ENCODE assay signal across 18 mouse cellular contexts in the genomic region with DNA sequence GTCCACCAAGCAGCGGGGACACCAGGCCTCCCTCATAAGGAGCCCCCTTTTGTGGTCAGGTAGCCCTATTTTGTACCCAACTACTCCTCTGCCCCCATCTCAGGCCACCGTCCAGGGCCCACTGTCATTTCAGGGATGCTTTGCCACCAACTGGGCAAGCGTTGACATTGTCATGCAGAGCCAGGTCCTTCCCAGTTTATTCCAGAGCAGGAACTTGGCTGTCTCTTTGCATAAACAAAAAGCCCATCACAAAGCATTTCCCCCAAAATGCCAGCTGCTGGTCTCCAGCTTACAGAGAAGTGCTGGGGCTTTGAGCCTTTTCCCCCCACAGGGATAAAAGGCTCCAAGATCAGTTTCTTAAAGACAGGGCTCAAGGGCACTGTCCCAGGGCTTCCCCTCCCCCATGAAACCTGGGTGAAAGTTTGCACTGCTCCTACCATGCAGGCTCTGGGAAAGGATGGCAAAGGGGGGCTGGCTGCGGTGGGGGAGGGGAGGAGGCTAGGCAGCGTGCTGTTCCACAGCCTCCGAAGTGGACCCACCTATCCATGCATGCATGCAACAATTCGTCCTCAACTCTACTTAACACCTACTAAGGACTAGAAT.
A peak's percentile ranks its signal among the peaks of the same experiment; 100 is the strongest.
DNase-seq lines count a peak whose midpoint lies in the region; ATAC-seq and TF ChIP-seq lines count a peak whose summit lies in the region.
"Had no signal": no experiment of that assay in that cellular context is flagged by ENCODE, and none has a peak within 500 bp of the region (broad histone marks: within the 10 kb centered on the region; RNA-seq: fewer than 3 reads in every experiment).

No protein-coding gene starts in this region.

- no peaks in the 10 kb centered on the region for H3K79me2 ChIP-seq in heart, adult 2 months (replicated peaks; ENCODE audit: control insufficient read depth, insufficient read depth, low read length)

- no peaks in the 10 kb centered on the region for H3K27me3 ChIP-seq in hindbrain, embryonic 15.5 days
- no peaks in the 10 kb centered on the region for H3K27me3 ChIP-seq in hindbrain, embryonic 12.5 days
- no peaks in the 10 kb centered on the region for H3K27me3 ChIP-seq in midbrain, embryonic 10.5 days (ENCODE audit: low read depth, poor library complexity, severe bottlenecking)
- H3K27me3 ChIP-seq in midbrain, embryonic 16.5 days (ENCODE audit: control insufficient read depth, insufficient read depth, low read depth, low read length): no peaks in the 10 kb centered on the region
- no peaks in the 10 kb centered on the region for H3K27me3 ChIP-seq in heart, adult 2 months (ENCODE audit: control insufficient read depth, insufficient read depth, low read length)
- H3K27me3 ChIP-seq: forebrain, embryonic 13.5 days had no signal

- intact Hi-C loops in heart, adult 2 months (cut with DNase I): no loop called here

- TF ChIP-seq EP300 in heart, adult 2 months (IDR thresholded peaks at IDR 0.05; ENCODE audit: insufficient read depth, low read depth, low read length): no peak

- no peaks in the 10 kb centered on the region for H3K9me3 ChIP-seq in hindbrain, embryonic 15.5 days
- H3K9me3 ChIP-seq in hindbrain, embryonic 12.5 days (replicated peaks): no peaks in the 10 kb centered on the region
- H3K9me3 ChIP-seq in midbrain, embryonic 10.5 days (replicated peaks): no peaks in the 10 kb centered on the region
- no peaks in the 10 kb centered on the region for H3K9me3 ChIP-seq in midbrain, embryonic 16.5 days (replicated peaks; ENCODE audit: control insufficient read depth, low read length, poor library complexity, severe bottlenecking)
- H3K9me3 ChIP-seq: forebrain, embryonic 13.5 days; heart, embryonic 13.5 days had no signal

- TF ChIP-seq CTCF in heart, adult 2 months (IDR thresholded peaks at IDR 0.05): no peak

- H3K4me3 ChIP-seq in hindbrain, embryonic 15.5 days: no peak overlapping the region
- H3K4me3 ChIP-seq in hindbrain, embryonic 12.5 days: no peak overlapping the region
- H3K4me3 ChIP-seq in midbrain, embryonic 10.5 days: no peak overlapping the region
- H3K4me3 ChIP-seq in midbrain, embryonic 16.5 days (ENCODE audit: low read depth, low read length): no peak overlapping the region
- H3K4me3 ChIP-seq in heart, adult 2 months: no peak overlapping the region
- H3K4me3 ChIP-seq: forebrain, embryonic 13.5 days; heart, embryonic 13.5 days had no signal

- no peak for TF ChIP-seq POLR2A in heart, adult 2 months (IDR thresholded peaks at IDR 0.05; ENCODE audit: insufficient read depth, low read depth, low read length)

- ATAC-seq in hindbrain, embryonic 15.5 days (ENCODE audit: low FRiP score, low read depth): peak; percentile 70; the same call in 1 of the 2 replicates
- ATAC-seq in hindbrain, embryonic 12.5 days (ENCODE audit: low FRiP score): no peak
- ATAC-seq in midbrain, embryonic 16.5 days: no peak; the same call in 1 of the 2 replicates
- ATAC-seq: forebrain, embryonic 13.5 days; intestine, embryonic 16.5 days had no signal

- WGBS in hindbrain, embryonic 15.5 days: 23% methylated on average over 7 of the region's 7 CpGs
- 30% methylated on average over 7 of the region's 7 CpGs for WGBS in hindbrain, embryonic 12.5 days
- WGBS in midbrain, embryonic 10.5 days: 34% methylated on average over 7 of the region's 7 CpGs
- WGBS in midbrain, embryonic 16.5 days: 36% methylated on average over 7 of the region's 7 CpGs
- WGBS in heart, adult 2 months: 53% methylated on average over 7 of the region's 7 CpGs

- H3K9ac ChIP-seq in hindbrain, embryonic 15.5 days: no peak overlapping the region
- no peak overlapping the region for H3K9ac ChIP-seq in hindbrain, embryonic 12.5 days
- H3K9ac ChIP-seq in midbrain, embryonic 16.5 days (ENCODE audit: low read depth, low read length): no peak overlapping the region
- no peak overlapping the region for H3K9ac ChIP-seq in heart, adult 2 months (ENCODE audit: low read depth, low read length)
- H3K9ac ChIP-seq: forebrain, embryonic 13.5 days; heart, embryonic 13.5 days had no signal

- no peak overlapping the region for H3K27ac ChIP-seq in hindbrain, embryonic 15.5 days (replicated peaks)
- no peak overlapping the region for H3K27ac ChIP-seq in hindbrain, embryonic 12.5 days
- 0 out of 2 replicates have a peak overlapping the region, but pooled peaks have one; percentile 38 for H3K27ac ChIP-seq in midbrain, embryonic 10.5 days (replicated peaks)
- H3K27ac ChIP-seq in midbrain, embryonic 16.5 days (ENCODE audit: low read length): no peak overlapping the region
- no peak overlapping the region for H3K27ac ChIP-seq in heart, adult 2 months
- H3K27ac ChIP-seq: forebrain, embryonic 13.5 days; heart, embryonic 13.5 days had no signal

- no peak for DNase-seq in midbrain, embryonic 10.5 days (ENCODE audit: low spot score)
- peak; percentile 27 for DNase-seq in ES-CJ7 (ENCODE audit: low read depth, low spot score)
- DNase-seq in ZHBTc4 (ENCODE audit: low read depth, low spot score): peak; percentile 20
- no peak for DNase-seq in heart, adult 2 months
- no peak for DNase-seq in adrenal gland, adult 18-20 months (ENCODE audit: low spot score in 2 of 2)
- DNase-seq: adrenal gland, postnatal 14 days; cerebellum, adult 18-20 months; cerebellum, adult 9-11 months; cerebellum, postnatal 36 days; gastrocnemius, postnatal 10 days; heart, postnatal 36 days; kidney, adult 2 months had no signal

- H3K4me1 ChIP-seq in hindbrain, embryonic 15.5 days (replicated peaks): 0 out of 2 replicates have a peak, but pooled peaks cover 4% of the 10 kb centered on the region
- H3K4me1 ChIP-seq in hindbrain, embryonic 12.5 days: peaks cover 5% of the 10 kb centered on the region; the same call in 1 of the 2 replicates
- peaks cover 12% of the 10 kb centered on the region for H3K4me1 ChIP-seq in midbrain, embryonic 10.5 days
- no peaks in the 10 kb centered on the region for H3K4me1 ChIP-seq in midbrain, embryonic 16.5 days (ENCODE audit: control insufficient read depth, insufficient read depth, low read length)
- no peaks in the 10 kb centered on the region; the same call in 1 of the 2 replicates for H3K4me1 ChIP-seq in heart, adult 2 months (ENCODE audit: control insufficient read depth, insufficient read depth, low read length)

- H3K4me2 ChIP-seq in hindbrain, embryonic 15.5 days: no peak overlapping the region
- H3K4me2 ChIP-seq in hindbrain, embryonic 12.5 days (replicated peaks): no peak overlapping the region
- H3K4me2 ChIP-seq in midbrain, embryonic 16.5 days (ENCODE audit: low read length): no peak overlapping the region
- H3K4me2 ChIP-seq: forebrain, embryonic 13.5 days; heart, embryonic 13.5 days had no signal

- H3K36me3 ChIP-seq in hindbrain, embryonic 15.5 days: no peaks in the 10 kb centered on the region
- H3K36me3 ChIP-seq in hindbrain, embryonic 12.5 days: no peaks in the 10 kb centered on the region
- no peaks in the 10 kb centered on the region for H3K36me3 ChIP-seq in midbrain, embryonic 10.5 days
- H3K36me3 ChIP-seq in midbrain, embryonic 16.5 days (ENCODE audit: control insufficient read depth, insufficient read depth, low read length): no peaks in the 10 kb centered on the region
- H3K36me3 ChIP-seq in heart, adult 2 months (ENCODE audit: control insufficient read depth, insufficient read depth, low read length): no peaks in the 10 kb centered on the region
- H3K36me3 ChIP-seq: heart, embryonic 13.5 days had no signal

Comparison
In these comparisons a context has a peak if more than half of its experiments do, and no peak if none do; other contexts are left out.
1. DNase-seq: peak in ES-CJ7 (single experiment) and ZHBTc4 (single experiment); none in midbrain, embryonic 10.5 days (single experiment), heart, adult 2 months (0 of 2) and adrenal gland, adult 18-20 months (0 of 2).